Mouse (Mus musculus) left cerebral cortex, postnatal 4 days (tissue): ENCODE measurements around the gene Kif18b. TPM values are rescaled to one million over a fixed set of nuclear protein-coding genes. Genes with fewer than 3 reads are reported as not detected.

Source experiments
- DNase-seq: peaks from one replicate; pipeline ENCODE4 v3.0.0-alpha.2; 2022
- intact Hi-C: fragments of 180-260 bp; cut with DNase I; formaldehyde crosslinking; loops from one replicate; pipeline ENCODE4 v1.15.1; 2025
- total RNA-seq, 2 experiments: library from RNA; stranded (reverse); gene quantifications; 2 replicates each; pipeline ENCODE4 v1.2.3; 2021

Gene Kif18b
- total RNA-seq, 2 experiments from 2014 or later: 3.7 to 4.1 TPM

GRCm38 (mm10) chr11:102939024-102939675, 14.2 kb upstream of the Kif18b start:
- DNase-seq: no peak
- intact Hi-C loops: no loop called here

DNA sequence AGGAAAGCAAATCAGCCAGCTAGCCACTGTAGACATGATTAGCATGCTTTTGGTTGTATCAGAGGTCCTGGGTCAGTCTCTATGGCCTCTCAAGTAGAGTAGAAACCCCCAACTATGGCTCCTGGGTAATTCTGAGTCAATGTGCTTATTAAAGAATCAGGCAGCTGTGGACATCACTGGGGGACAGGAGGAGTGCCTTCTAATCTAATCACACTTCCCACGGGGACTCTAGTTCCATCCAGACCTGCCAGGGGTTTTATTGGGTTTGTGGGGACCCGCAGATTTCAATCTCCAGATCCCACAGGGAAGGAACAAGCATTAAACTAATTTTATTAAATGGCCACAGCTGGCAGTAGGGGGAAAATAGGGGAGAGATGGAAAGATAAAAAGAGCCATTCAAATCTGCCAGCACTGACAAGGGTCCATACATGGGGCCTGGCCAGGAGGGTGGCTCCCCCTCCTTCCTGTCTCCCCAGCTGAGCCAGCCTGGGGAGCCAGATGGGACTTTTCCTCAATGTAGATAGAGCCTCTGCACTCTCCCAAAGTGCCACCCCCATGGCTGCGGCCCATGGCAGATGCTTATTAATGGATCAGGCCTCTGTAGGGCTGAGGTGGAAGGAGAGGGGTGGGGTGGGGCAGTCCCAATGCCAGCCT, 12.7 kb upstream of the Kif18b start:
- peak; percentile 70 for DNase-seq
- intact Hi-C loops: no loop called here

GRCm38 (mm10) chr11:102936272-102936671, 11.3 kb upstream of the Kif18b start:
- intact Hi-C loops: no loop called here
- no peak for DNase-seq

DNA sequence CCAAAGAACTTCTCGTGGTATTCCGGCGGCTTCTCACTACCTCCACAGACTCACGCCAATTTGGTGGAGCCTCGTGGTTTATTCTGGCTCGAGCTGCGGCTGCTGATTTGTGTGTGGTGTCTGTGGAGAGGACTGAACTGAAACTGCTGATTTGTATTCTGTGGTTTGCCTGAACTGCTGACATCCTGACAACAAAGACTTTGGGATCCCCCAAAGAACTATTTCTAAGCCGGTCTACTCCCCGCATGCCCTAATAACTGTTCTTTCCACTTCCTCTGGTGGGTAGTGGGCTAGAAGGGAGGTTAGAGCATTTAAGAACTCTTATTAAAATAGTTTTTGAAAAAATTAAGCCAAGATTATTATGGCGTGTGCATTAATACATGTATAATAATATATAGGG, 5.7 kb upstream of the Kif18b start:
- no peak for DNase-seq
- intact Hi-C loops: no loop called here

GRCm38 (mm10) chr11:102925351-102925717, 410 bp upstream of the Kif18b start:
- intact Hi-C loops: no loop called here
- peak; percentile 61 for DNase-seq

DNA sequence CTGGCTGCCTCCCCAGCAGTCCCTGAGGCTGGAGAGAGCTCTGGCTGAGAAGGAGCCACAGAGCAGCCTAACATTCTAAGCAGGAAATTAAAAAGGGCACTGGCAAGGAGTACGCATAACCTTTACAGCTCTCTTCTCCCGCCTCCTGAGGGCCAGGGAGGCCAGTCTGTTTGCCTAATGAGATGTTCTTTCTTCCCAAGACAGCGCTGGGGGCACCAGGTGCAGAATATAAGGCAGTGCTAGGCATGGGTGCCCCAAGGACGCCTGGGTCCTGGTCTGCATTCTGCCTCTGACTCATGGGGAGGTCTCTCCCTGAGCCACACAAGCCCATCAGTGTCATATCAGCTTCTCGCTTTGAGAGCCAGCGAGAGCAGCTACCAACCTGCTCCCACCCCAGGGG, 3.4 kb downstream of the Kif18b start:
- intact Hi-C loops: no loop called here

GRCm38 (mm10) chr11:102918077-102918476, 6.8 kb downstream of the Kif18b start:
- DNase-seq: no peak
- intact Hi-C loops: no loop called here

More for the DNA sequence above, 3.4 kb downstream of the Kif18b start:
- DNase-seq: no peak

DNA sequence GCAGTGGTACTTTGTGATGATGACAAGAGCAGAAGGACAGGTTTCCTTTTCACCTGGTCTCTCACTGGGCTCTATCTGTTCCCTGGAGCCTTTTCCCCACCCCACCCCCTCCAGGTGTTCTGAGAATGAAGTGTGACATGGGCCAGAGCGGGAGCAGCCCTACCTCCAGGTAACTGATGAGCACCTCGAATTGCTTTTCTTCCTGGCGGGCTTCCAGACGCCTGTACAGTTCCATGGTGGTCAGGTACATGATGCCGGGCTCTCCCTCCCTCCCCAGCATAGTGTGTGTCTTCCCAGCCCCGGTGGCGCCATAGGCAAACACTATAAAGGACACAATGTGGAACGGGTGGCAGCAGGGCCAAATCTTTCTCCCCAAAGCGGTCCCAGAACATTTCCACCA, 9.5 kb downstream of the Kif18b start:
- intact Hi-C loops: no loop called here
- DNase-seq: no peak

DNA sequence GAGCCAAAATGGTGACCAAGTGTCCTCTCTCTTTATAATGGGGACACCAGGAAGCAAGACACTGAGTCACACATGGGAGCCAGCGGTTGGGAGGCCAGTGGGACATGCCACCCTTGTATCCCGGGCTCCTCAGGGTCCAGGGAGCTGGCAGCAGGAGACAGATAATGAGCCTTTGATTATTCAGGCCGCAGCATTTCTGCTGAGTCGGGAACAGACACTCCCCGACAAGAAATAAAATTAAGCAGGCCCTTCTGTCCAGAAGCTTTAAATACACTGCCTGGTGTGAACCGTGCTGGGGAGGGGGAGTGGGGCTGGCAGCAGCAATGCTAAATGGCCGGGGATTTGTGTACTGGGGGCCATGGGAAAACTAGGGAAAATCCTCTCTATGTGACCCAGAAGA, 13.5 kb downstream of the Kif18b start:
- intact Hi-C loops: no loop called here
- DNase-seq: no peak

DNA sequence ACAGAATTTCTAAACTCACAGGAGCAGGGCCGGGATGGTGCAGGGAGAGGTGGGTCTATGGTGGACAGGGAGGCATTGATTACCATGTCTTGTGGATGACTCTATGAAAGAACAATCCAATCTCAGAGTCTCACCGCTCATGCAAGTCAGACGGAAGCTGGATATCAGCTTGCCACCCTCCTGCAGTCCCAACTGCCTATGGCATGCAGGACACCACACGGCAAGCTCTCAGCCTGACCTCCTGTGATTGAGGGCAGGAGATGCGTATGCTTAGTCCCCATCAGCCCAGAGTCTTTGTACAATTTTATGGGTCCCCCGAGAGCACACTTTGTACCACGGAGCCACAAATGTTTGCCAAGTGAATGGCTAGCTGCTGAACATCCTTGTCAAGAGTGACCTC, 21.3 kb downstream of the Kif18b start:
- intact Hi-C loops: loop anchor here (10.0 kb wide), 1 partner anchor 151 kb away; no protein-coding TSS in a partner anchor
- DNase-seq: no peak

DNA sequence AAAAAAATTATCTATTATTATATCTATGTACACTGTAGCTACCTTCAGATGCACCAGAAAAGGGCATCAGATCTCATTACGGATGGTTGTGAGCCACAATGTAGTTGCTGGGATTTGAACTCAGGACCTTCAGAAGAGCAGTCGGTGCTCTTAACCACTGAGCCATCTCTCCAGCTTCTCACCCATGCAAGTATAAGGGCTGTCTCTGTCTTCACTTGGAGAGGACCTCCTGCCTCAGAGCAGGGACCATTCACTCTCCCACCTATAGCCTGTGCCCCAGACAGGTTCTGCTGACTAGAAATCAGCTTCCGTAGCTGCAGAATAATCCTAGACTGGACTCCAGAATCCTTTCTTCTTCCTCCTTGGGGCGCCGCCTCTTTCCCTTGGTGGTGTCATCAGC, 22.8 kb downstream of the Kif18b start:
- no peak for DNase-seq
- intact Hi-C loops: loop anchor here (10.0 kb wide), 1 partner anchor 153 kb away; no protein-coding TSS in a partner anchor

DNA sequence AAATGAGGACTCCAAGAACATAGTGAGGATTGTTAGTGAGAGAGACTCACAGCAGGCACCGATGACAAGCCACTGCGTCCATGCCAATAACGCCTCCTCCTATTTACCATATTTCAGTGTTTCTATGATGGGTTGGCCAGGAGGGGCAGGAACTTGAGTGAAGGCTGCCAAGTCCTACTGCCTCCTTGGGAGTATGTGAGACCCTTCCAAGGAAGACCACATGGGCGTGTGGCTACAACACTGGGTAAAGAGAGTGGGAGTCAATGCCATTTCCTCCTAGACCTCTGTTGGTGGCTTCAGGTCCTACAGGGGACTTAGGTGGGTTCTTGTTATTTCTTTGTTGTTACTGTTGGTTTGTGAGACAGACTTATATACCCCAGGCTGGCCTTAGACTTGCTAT, 23.7 kb downstream of the Kif18b start:
- intact Hi-C loops: loop anchor here (2.0 to 10.0 kb wide), 2 partner anchors 92 to 154 kb away; no protein-coding TSS in a partner anchor
- no peak for DNase-seq

DNA sequence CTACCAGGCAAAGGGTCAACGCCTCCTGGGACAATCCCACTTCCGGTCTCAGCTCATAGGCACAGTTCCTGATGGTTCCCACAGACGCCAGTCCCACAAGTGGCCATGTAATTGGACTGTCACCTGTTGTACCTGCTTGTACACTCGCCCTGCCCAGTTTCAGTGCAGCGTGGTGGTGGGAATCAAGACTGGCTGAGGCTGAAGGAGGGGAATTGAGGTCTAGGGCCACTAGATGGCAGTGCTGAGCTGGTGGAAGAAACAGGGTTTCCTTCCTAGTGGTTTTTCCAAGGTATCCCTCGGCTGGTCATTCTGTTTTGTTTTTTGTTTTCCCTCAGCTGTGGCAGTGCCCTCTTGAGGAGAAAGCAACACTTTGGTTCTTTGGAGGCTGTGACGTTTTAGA, 24.2 kb downstream of the Kif18b start, which contains the start of gene Gfap:
Gene Gfap (minus strand): TSS at position 150 of the 400 bp plus-strand sequence.
- peak; percentile 91 for DNase-seq
- intact Hi-C loops: loop anchor here (2.0 to 10.0 kb wide), 2 partner anchors 92 to 154 kb away; no protein-coding TSS in a partner anchor

- intact Hi-C loops: no loop called here
- peak; percentile 90 for DNase-seq
Observed at GRCm38 (mm10) chr11:102898408-102898807, 26.5 kb downstream of the Kif18b start.

DNA sequence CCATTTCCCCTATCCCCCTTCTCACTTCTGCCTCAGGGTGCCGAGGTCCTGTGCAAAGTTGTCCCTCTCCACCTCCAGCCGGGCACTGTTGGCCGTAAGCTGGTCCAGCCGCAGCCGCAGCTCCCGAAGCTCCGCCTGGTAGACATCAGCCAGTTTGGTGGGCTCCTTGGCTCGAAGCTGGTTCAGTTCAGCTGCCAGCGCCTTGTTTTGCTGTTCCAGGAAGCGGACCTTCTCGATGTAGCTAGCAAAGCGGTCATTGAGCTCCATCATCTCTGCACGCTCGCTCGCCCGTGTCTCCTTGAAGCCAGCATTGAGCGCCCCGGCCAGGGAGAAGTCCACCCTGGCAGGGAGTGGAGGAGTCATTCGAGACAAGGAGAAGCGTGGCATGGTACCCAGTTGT, 28.3 kb downstream of the Kif18b start:
- DNase-seq: peak; percentile 35

GRCm38 (mm10) chr11:102895779-102896178, 29.1 kb downstream of the Kif18b start:
- no peak for DNase-seq
- intact Hi-C loops: no loop called here

More for the DNA sequence above, 28.3 kb downstream of the Kif18b start:
- intact Hi-C loops: no loop called here

GRCm38 (mm10) chr11:102894716-102895115, 30.2 kb downstream of the Kif18b start:
- no peak for DNase-seq
- intact Hi-C loops: no loop called here

GRCm38 (mm10) chr11:102893015-102893651, 31.8 kb downstream of the Kif18b start:
- intact Hi-C loops: loop anchor here (2.0 kb wide), 1 partner anchor 100 kb away; no protein-coding TSS in a partner anchor
- DNase-seq: peak; percentile 81

DNA sequence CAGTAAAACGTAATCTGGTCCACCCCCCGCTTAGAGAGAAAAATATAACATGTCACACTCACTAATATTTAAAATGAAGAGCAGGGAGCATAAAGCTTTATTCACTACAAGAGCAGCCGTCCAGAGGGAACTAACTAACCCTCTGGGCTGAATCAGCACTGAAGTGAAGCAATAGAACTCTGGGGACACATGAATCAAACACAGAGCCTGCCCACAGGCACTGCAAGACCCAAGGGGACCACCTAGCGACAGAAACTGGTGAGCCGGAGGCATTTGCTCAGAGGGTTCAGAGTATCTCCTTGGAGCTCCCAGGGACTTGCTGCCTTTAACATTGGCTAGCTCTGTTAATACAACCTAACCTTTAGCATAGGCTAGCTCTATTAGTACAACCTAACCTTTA, 34.8 kb downstream of the Kif18b start:
- intact Hi-C loops: no loop called here
- DNase-seq: no peak

DNA sequence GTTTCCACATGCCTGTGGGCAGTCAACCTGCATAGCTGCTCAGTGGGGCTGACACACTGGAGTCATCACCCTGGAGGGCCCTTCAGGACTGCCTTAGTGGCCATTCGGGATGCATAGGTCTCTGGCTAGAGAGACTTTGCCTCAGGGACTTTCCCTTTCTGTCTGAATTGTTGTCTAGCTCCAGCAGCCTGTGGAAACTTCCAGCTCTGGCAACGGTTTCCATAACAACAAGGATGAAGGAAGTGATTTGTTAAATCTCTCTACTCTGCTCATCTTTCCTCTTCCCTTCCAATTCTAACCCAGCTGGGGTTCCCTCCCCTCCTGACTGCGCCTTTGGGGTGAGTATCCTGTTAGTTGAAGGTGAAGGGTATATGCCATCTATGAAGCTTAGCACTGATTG, 36.8 kb downstream of the Kif18b start:
- DNase-seq: no peak
- intact Hi-C loops: no loop called here

GRCm38 (mm10) chr11:102887433-102887832, 37.5 kb downstream of the Kif18b start:
- no peak for DNase-seq
- intact Hi-C loops: no loop called here
